Mouse (Mus musculus): ENCODE measurements at regions not wholly inside any gene's neighbourhood (a gene's known extent, or its start where the extent isn't known, plus 50 kb on each side); places are given as distances from the start of the nearest gene placed in this dataset.

DNA sequence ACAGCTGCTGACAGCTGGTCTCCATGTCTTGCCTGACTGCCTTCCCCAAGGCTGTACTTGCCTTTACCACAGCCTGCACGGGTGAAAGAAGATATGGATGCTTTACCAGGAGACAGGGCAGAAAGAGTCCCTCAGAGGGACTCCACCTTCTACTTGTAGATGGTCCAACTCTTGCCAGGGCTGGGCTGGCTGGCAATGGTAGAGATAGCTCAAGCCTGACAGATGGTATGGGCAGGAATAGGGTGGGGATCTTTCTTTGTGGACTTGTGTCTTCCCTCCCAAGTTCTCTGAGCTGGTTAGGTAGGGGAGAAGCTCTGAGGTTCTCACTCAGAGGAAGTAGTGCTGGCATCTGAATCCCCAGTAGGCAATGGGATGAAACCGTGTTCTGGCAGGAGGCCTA lies 93.9 kb upstream of the Ret start:
- DNase-seq (ENCODE audit: inconsistent age in 2 of 2, low spot score in 1 of 2), result no peak

DNA sequence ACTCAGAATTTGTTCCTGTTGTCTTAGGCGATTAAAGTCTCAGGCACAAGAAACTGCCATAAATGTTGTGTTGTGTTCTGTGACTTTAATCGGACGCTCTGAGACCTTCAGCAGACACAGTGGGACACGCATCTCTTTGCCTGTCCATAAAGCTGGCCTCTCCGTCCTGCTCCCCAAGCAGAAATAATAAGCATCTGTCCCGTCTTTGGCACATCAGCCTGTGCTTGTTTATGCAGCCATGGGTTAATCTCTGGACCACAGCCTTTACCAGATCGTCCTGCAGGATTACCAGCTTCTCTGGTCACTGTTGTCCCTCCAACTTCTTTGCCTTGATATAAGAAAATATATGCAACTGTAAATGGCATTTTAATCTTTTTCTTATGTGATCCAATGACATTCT lies 87.7 kb upstream of the Ret start:
- no peak for DNase-seq (ENCODE audit: inconsistent age in 2 of 2, low spot score in 1 of 2)

DNA sequence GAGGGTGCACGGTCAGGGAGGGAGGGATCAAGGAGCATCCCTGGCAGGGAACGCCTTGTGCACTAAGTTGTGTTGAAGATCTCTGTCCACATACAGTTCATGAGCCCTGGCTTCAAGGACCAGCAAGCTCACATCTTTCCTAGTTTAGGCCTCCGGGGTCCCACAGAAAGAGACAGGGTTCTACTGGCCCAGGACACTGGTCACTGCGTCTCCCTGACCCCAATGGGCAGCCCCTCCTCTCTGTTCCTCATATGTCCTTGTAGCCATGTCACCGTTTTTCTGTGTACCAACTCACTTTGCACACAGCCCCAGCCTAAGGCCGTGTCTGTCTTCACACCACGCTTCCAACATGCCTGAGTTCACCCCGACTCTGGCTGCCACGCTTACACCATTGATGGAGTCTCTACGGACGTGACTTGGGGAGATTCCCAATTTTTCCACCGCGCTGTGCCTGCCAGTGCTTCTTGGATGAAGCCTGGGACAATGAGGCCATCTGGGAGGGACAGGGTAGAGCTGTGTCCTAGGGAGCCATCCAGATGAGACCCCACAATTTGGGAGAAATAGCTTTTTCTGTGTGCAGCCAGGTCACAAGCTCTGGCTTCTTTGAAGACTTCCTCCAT lies 86.5 kb upstream of the Ret start:
- DNase-seq (ENCODE audit: inconsistent age in 2 of 2, low spot score in 1 of 2), result no peak

DNA sequence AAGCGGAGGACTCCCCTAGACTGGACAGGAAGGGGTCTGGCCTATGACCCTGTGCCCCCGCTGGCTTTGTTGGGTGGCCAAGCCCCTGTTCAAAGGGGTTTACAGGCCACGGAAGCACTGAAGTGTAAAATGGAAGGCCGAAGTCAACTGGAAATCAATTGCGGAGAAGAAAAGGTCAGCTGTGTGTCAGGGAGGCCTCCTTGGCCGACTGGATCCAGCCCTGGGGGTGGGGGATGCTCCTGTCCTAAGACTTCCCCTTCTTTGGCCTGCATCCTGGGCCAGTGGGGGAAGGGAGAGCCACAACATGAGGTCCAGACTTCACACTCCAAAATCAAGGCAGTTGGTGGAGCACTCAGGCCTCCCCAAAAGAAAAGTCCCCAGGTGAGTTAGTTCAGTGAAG lies 66.4 kb upstream of the Ret start:
- DNase-seq (ENCODE audit: inconsistent age in 2 of 2, low spot score in 1 of 2), result no peak

DNA sequence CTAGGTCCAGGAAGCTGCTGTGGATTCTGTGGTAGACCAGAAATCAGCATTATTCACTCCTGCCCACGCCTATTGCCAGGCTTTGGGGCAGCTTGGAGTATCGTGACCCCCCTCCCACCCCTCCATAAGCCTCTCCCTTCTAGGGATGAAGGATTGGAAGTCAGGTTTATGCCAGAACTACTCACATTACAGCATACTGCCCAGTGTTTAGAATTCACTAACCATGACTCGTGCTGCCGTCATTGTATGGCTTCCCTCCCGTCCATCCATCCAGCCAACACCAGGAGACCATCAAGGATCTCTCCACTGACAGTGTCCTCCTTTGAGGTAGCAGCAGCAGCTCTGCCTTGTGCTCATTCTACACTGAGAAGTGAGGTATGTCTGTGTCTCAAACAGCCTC lies 62.4 kb upstream of the Ret start:
- DNase-seq (ENCODE audit: inconsistent age in 2 of 2, low spot score in 1 of 2), result no peak

DNA sequence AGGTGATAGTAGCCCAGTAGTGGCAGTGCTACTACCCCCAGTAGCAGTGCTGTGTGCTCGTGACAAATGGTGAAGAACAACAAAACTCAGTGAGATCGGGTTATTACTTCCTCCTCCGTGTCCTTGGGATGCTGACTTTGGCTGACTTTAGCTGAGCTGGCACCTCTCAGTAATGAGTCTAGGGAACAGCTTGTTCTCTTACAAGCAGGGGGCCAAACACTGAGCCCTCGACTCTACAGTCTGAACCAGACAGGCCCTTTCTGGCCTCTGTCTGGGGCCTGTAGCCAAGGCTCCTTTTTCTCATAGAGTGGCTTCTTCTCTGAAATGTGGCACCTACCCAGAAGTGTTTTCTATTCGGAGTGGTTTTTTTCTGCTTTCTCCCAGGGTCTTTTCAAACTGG lies 57.4 kb upstream of the Ret start:
- peak in 1 of 2 experiments; percentile 54 for DNase-seq (ENCODE audit: inconsistent age in 2 of 2, low spot score in 1 of 2)

DNA sequence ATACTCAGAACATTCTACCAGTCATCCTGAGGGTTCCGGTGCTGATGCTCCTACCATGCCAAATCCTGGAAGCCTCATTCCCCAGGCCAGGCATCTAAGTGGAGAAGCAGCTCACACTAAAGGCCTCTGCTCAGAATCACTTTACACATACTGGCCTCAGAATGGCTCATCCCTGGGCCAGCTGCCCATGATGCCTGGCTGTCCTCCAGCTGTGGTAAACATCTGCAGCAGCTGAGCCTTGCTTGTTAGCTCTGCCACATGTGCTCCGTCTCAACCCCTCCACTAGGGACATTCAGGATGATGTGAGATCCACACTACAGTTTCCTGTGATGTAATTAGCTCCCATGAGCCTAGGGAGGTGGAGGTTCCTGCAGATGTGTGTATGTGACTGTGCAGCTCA lies 55.2 kb upstream of the Ret start:
- no peak for DNase-seq (ENCODE audit: inconsistent age in 2 of 2, low spot score in 1 of 2)

DNA sequence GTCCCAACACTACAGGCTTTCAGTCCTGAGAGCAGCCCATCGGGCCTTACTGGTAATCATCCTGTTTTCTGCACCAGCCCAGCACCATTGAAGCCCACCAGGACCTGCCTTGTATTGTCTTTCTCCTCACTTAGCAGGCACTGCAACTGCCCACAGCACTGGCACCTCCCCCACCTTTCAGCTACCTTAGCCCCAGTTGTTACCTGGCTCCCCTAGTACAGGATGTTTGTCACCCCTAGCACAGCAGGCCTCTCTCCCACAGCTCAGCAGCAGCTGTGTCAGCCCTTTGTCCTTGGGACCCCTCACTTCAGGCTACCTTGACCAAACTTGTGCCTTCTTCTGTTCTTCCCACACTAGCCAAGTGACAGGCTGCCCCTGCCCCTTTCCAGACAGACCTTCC lies 53.6 kb upstream of the Ret start:
- no peak for DNase-seq (ENCODE audit: inconsistent age in 2 of 2, low spot score in 1 of 2)

DNA sequence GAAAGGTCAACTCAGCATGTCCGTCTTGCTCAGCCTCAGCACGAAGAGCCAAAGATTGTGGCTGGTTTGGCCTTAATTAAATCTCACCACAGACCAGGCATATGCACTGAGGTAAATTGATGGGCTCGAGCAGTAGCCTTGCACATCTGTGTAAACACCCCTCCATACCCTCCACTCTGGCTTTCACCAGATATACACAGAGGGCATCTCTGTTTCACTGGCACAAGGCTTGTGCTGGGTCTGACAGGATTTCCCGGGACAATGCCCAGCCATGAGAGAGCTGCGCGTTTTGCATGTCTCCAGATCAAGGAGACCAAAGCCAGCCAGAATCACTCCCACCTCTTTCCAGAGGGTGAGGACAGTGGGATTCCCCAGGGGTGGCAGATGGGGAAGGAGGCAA lies 52.5 kb upstream of the Ret start:
- no peak for DNase-seq (ENCODE audit: inconsistent age in 2 of 2, low spot score in 1 of 2)
